Mouse (Mus musculus): ENCODE data around the gene Irx5.
A peak's percentile ranks its signal among the peaks of the same experiment; 100 is the strongest.

Irx5 gene

DNA sequence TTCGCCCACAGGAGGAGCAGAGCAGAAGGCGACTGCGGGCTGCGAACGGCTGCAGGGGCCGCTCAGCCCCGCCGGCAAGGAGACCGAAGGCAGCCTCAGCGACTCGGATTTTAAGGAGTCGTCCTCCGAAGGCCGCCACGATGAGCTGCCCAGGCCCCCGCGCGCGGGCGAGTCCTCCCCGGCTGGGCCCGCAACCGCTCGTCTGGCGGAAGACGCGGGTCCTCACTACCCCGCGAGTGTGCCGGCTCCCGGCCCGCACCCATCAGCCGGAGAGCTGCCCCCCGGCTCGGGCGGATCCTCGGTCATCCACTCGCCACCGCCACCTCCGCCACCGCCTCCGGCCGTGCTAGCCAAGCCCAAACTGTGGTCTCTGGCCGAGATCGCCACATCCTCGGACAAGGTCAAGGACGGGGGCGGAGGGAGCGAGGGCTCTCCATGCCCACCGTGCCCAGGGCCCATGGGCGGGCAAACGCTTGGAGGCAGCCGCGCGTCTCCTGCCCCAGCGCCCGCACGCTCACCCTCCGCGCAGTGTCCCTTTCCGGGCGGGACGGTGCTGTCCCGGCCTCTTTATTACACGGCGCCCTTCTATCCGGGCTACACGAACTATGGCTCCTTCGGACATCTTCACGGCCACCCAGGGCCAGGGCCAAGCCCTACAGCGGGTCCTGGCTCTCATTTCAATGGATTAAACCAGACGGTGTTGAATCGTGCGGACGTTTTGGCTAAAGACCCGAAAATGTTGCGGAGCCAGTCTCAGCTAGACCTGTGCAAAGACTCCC, 2.8 kb downstream of the Irx5 start:
- peak in 1 of 2 experiments; percentile 60 for DNase-seq (ENCODE audit: low spot score in 2 of 2)

GRCm38 (mm10) chr8:92361546-92362351, 4.3 kb downstream of the Irx5 start:
- DNase-seq (ENCODE audit: low spot score in 2 of 2) = peak; percentile 43 to 72

- no peak for DNase-seq (ENCODE audit: low spot score in 2 of 2)
Measured at GRCm38 (mm10) chr8:92362396-92363115, 5.1 kb downstream of the Irx5 start.

DNA sequence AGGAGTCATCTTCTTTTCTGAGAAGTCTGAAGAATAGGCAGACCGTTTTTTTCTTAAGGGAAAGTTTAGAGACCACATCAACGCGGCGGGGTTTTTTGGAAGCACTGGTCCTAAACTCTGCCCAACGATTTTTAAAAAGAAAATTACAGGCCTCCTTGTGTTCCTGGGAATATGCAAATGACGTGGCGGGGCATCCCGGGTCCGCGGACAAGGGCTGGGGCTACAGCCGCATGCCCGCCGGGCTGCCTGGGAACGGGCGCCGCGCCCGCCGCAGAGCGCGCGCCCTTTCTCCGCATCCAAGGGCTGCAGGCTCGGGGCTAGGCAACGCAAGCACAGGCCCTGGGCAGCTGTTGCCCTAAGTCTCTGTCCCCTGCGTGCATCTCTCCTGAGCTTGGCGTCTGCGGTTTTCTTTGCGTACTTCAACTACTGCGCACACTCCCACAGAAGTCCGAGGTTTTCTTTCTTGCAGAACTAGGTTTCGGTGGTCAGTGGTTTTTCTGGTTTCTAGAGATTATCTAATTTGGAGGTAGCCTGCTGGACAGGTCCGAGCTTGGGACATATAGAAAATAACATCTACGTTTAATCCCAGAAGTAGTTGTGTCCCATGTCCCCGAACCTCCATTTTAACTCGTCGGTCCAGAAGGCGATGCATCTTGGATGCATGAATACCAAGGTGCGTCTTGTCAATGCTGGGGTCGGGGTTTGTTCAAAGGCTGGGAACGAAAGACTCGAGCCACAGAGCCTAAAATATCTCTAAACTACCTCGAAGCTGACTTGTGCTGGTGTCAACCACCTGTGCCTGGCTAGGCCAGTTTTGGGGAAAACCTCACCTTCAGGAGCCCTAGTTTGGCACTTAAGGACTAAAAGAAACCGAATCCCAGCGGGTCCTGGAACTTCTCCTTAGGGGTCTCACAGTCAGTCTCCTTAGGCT, 6.1 kb downstream of the Irx5 start:
- peak in 1 of 2 experiments; percentile 39 for DNase-seq (ENCODE audit: low spot score in 2 of 2)

- DNase-seq (ENCODE audit: low spot score in 2 of 2) = peak in 1 of 2 experiments; percentile 68
Measured at GRCm38 (mm10) chr8:92364148-92364775, 6.8 kb downstream of the Irx5 start.

DNA sequence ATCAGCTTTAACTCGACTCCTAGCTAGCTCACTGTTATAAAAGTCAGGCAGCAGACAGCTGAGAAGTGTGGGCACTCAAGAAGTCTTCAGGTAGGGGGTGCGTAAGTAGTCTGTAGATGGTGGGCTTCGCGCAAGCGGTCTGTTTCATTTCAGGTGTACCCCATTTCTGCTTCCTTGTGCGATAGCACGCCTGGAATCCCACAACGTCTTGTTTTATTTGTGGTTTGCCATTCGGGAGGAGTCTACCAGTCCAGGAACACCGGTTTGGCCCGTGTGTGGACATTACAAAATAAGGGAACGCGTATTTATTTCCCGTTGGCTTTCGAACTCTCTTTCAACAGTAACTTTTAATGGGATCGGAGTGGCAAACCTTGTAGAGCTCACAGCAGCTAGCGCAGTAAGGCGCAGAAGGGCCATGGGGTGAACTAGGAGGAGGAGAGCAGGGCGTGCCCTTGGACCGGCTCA, 7.4 kb downstream of the Irx5 start:
- no peak for DNase-seq (ENCODE audit: low spot score in 2 of 2)

DNA sequence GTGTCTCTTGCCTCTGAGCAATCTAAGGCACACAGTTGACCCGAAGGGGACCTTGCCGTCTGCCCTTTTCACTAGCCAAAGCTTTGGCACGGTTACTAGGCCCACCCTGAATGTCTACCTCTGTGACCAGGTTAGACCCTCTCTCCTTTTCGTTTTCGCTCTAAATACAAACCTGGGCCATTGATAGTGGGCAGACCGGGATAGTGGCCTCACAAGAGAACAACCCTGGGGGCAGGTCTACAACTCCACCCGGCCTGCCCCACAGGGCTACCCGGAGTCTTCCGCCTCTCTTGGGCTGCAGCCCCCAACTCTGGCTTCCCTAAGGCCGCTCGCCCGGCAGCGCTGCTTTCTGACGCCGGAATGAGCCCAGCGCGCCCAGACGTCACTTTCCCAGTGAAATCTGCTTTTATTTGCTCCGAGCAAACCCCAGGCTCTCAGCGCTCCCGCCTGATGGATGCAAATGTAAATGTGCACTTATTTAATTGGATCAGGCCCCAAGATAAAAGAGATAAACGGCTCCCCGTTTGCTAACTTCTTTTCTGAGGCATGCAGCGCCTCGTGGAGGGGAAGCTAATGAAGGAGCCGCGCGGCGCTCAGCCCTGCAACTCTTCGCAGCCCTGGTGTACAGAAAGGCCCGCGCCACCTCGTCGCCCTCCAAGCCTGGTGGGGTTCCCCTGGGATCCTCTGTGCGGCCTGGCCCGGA, 8.0 kb downstream of the Irx5 start:
- DNase-seq (ENCODE audit: low spot score in 2 of 2) = no peak

DNA sequence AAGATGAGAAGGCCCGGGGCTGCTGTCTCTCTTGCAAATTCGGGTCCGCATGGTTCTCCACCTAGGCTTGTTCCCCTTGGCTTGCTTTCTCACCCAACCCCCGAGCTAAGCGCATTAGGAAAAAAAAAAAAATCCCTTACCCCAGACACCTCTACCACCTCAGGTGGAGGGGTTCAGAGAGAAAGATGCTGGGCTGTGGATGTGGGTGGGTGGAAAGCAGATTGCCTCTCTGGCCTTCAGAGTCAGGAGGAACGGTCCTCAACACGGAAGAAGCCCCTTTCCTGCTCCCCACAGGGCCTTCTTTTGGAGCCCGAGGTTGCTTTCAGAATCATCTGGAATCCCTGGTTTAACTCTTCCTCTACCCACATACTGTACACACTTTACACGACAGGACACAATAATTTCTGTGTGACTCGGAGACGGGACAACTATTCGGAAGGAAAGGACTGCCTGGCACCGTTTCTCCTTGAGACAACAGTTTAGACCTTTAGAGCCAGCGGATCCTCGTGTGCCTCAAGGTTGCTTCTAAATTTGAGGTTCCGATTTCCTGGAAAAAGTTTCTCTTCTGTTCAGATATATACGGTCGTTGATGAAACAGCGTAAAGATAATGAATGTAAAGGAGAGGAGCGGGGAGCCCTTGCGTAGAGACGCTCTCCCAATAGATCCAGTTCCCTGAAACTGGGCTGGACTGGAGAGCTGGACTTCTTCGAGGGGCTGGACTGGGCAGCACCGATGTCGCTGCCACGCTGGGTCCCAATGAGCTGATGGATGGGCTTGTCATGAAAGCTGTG, 8.7 kb downstream of the Irx5 start:
- no peak for DNase-seq (ENCODE audit: low spot score in 2 of 2)

DNA sequence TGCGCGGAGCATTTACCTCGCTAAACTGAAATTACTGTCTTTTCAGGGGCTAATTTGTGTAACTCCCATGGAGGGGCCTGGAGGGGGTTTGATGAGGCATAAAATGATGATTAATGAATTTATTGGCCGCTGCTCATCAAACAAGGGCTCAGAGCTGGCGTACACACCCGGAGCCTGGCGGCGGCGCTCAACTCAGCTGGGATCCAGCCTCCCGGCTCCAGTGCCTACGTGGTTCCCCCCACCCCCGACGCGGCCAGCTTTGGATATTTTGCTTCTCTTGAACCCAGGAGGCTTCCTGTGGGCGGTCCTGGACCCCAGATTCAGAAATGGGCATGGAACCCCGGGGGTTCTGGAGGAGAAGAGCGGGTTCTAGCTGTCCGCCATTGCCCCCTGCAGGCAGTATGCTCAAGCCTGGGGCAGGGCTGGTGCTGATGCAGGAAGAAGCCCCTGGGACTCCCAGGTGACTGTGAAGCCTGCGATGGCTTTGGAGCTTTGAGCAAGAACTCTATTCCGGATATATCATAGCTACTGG, 9.4 kb downstream of the Irx5 start:
- DNase-seq (ENCODE audit: low spot score in 2 of 2) = peak in 1 of 2 experiments; percentile 34

DNA sequence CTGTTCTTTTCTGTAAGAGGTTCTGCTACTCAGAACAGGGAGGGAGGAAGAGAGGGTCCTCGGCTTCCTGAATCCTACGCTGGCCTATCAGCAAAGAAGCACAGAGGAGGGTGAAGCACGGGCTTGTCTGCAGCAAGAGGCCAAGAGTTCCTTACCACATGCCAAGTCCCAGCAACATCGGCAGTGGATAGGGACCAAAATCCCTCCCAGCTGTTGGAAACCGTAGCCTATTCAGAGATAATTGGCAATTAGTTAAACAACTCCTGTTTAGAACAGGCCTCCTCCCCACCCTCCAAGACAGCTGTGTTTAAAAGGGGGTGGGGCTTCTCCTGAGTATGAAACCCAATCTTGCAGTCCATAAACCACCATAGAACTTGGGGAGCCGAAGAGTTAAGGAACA, 22.1 kb downstream of the Irx5 start:
- no peak for DNase-seq (ENCODE audit: low spot score in 2 of 2)

DNA sequence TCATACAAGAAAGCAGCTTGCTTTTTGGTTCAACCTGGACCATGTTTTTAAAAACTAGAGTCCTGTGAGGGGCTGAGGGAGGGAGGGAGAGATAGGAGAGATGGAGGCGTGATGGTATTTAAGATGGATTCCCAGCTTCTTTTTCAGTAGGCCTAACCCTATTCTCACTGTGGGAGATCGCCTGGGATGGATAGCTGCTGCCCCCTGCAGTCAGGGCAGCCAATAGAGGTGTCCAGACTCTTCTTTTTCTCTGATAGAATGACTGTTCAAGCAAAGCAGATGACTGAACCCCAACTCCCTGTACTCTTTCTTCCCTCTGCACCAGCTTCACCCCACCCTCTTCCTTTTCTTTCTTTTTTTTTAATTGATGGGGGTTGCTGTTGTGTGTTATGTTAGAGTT, 23.1 kb downstream of the Irx5 start:
- DNase-seq (ENCODE audit: low spot score in 2 of 2) = no peak

DNA sequence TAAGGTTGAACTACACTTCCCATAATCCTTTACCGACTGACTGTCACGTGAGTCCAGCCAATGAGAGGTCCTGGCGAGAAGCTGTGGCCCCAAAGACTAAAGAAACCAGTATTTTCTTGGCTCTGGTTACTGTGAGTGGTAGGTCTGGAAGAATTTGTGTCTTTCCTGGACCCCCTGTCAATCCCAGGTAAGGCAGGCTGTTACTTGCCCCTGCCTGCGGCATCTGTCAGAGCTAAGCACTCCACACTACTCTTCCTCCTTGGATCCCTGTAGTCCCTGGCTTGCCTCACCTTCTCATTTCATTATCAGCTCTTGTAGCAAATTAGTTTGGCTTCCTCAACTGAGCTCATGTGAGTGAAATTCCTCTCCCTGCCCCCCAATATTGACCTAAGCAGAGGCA, 30.5 kb downstream of the Irx5 start:
- no peak for DNase-seq (ENCODE audit: low spot score in 2 of 2)

GRCm38 (mm10) chr8:92404218-92404617, 46.8 kb downstream of the Irx5 start:
- no peak for DNase-seq (ENCODE audit: low spot score in 2 of 2)

DNA sequence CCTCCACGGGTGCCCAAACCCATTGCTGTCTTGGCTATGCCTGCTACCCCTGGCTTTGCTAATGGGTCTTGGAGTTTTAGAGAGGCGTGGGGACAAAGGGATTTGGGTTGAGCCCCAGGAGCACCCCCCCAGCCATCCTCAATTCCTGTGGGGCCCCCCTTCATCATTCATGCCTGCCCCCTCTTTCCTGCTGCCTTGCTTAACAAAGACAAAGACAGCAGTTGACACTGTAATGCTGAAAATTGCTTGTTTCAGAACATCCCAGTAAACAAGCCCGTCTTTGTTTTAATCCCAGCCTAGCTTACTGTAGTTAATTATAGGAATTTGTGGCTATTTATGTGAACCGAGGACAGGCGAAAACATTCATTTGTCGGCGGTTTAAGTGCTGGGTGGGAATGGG, 50.7 kb downstream of the Irx5 start:
- no peak for DNase-seq (ENCODE audit: low spot score in 2 of 2)

GRCm38 (mm10) chr8:92413583-92413982, 56.2 kb downstream of the Irx5 start:
- no peak for DNase-seq (ENCODE audit: low spot score in 2 of 2)

DNA sequence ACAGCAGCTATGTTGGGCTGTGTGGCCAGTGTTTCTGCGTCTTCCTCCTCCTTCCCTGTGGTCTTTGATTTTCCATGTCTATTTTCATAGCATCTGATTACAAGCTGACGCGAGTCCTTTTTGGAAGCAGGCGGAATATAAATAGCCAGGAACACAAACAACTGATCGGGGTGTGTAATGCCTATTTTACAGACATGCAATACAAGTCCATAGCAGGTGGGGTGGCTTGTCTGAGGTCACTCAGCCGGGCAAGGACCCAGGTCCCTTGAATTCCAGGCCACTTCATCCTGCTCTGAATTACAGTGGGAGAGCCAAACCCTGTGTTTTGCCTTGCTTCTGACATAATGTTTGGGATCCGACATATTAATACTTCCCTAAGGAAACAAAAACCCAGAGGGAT, 63.2 kb downstream of the Irx5 start:
- DNase-seq (ENCODE audit: low spot score in 2 of 2) = no peak
